Mouse (Mus musculus): ENCODE data around the gene Tcirg1. TPM values are rescaled to one million over a fixed set of nuclear protein-coding genes. Genes with fewer than 3 reads are reported as not detected.

Tcirg1 gene
- polyA plus RNA-seq, 1 experiment from 2014 or later, result 20.3 TPM

GRCm38 (mm10) chr19:3942315-3942714 is 35.4 kb upstream of the Tcirg1 start:
- no peak for ATAC-seq (ENCODE audit: low FRiP score)
- H3K9ac ChIP-seq (replicated peaks), result no peak overlapping the region
- H3K4me3 ChIP-seq (replicated peaks), result no peak overlapping the region
- H3K27me3 ChIP-seq (replicated peaks), result peaks cover 11% of the 10 kb centered on the region; the same call in 1 of the 2 replicates
- H3K27ac ChIP-seq (replicated peaks), result no peak overlapping the region
- 87% methylated on average over 7 of the region's 7 CpGs for WGBS
- H3K4me2 ChIP-seq, result no peak overlapping the region
- H3K4me1 ChIP-seq, result no peaks in the 10 kb centered on the region
- H3K9me3 ChIP-seq (replicated peaks), result no peaks in the 10 kb centered on the region
- H3K36me3 ChIP-seq, result no peaks in the 10 kb centered on the region

- peak; percentile 11; the same call in 1 of the 2 replicates for ATAC-seq (ENCODE audit: low FRiP score)
- H3K9ac ChIP-seq (replicated peaks), result peak overlapping the region; percentile 53
- H3K4me3 ChIP-seq (replicated peaks), result peak overlapping the region; percentile 42
- 10% methylated on average over 22 of the region's 22 CpGs for WGBS
- peak overlapping the region; percentile 76 for H3K4me2 ChIP-seq
- peaks cover 16% of the 10 kb centered on the region for H3K4me1 ChIP-seq
- H3K27me3 ChIP-seq (replicated peaks), result peaks cover 14% of the 10 kb centered on the region
- no peak overlapping the region for H3K27ac ChIP-seq (replicated peaks)
- H3K36me3 ChIP-seq, result no peaks in the 10 kb centered on the region
- no peaks in the 10 kb centered on the region for H3K9me3 ChIP-seq (replicated peaks)
Observed at GRCm38 (mm10) chr19:3935896-3936850, 29.2 kb upstream of the Tcirg1 start.

- Histone ChIP-seq H3K27me3 (replicated peaks) (peaks cover 14% of the 10 kb centered on the region), H3K9me3 (replicated peaks) (no peaks in the 10 kb centered on the region), H3K4me1 (peaks cover 24% of the 10 kb centered on the region), H3K4me2 (peak within 1 kb of the TSS; percentile 76), H3K36me3 (no peaks in the 10 kb centered on the region), H3K4me3 (replicated peaks) (peak within 1 kb of the TSS; percentile 42), H3K27ac (replicated peaks) (no peak within 1 kb of the TSS), H3K9ac (replicated peaks) (peak within 1 kb of the TSS; percentile 53)
- peak; percentile 63 for ATAC-seq (ENCODE audit: low FRiP score)
- 7% methylated on average over 37 of the region's 42 CpGs for WGBS
Observed at GRCm38 (mm10) chr19:3935032-3935895, 28.3 kb upstream of the Tcirg1 start, which contains the start of gene Unc93b1. Unc93b1 (plus strand) TSS chr19:3935186.

DNA sequence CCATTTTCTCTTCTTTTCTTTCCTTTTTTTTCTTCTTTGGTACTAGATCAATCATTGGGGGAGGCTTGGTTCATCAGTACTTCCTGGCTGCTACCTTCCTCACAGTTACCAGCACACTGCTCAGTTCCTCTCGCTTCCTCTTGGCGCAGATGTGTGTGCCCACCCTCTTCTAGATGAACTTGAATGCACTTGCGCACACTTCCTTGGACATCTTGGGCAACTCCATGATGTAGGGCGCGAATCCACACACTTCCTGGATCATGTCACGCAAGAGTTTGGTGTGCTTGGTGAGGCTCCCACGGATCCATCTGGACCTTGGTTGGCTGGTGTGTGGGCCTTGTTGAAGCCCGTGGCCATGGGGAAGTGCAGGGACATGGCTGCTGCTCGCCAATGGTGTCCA is 24.8 kb upstream of the Tcirg1 start:
- Histone ChIP-seq H3K9me3 (replicated peaks) (no peaks in the 10 kb centered on the region), H3K9ac (replicated peaks) (no peak overlapping the region), H3K27ac (replicated peaks) (no peak overlapping the region), H3K4me1 (peaks cover 35% of the 10 kb centered on the region), H3K4me3 (replicated peaks) (no peak overlapping the region), H3K36me3 (no peaks in the 10 kb centered on the region), H3K27me3 (replicated peaks) (peaks cover 14% of the 10 kb centered on the region), H3K4me2 (no peak overlapping the region)
- WGBS, result 92% methylated on average over 9 of the region's 9 CpGs
- ATAC-seq (ENCODE audit: low FRiP score), result no peak

DNA sequence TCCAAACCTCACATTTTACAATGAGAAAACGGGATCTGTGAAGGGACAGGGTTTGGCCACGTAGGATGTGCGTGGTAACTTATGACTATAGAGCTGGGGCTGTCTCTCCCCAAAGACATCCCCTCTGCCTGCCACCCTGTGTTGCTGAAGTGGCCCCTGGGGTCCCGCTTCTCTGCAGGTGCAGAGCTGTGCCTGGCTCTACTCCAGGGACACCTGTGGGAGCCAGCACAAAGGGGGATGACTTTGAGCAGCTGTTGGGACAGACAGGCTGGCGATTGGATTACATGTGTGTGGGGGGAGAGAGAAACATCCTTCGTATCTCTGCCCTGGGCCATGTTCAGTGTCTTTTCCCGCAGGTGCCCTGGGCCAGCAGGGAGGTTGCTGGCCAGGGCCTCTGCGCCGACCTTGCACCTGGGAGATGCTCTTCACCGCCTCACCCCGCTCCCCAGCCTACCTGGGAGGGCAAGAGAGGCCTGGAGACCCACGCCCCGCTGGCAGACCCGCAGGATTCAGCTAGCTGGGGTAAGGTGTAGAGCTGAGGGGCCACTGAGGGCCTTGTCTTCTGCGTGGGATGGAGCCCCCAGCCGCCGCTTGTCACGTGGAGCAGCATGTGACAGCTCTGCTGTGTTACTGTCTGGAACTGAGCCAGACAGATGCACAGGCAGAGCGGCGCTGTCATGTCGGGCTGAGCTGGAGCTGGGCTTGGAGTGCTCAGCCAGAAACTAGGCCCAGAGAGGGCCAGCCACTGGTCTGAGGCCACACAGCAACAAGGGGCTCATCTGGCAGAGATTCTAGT is 23.5 kb upstream of the Tcirg1 start:
- WGBS, result 69% methylated on average over 21 of the region's 21 CpGs
- Histone ChIP-seq H3K9me3 (replicated peaks) (no peaks in the 10 kb centered on the region), H3K9ac (replicated peaks) (no peak overlapping the region), H3K27me3 (replicated peaks) (peaks cover 6% of the 10 kb centered on the region), H3K4me1 (peaks cover 25% of the 10 kb centered on the region), H3K27ac (replicated peaks) (peak overlapping the region; percentile 76), H3K4me2 (no peak overlapping the region), H3K36me3 (no peaks in the 10 kb centered on the region), H3K4me3 (replicated peaks) (no peak overlapping the region)
- no peak for ATAC-seq (ENCODE audit: low FRiP score)

DNA sequence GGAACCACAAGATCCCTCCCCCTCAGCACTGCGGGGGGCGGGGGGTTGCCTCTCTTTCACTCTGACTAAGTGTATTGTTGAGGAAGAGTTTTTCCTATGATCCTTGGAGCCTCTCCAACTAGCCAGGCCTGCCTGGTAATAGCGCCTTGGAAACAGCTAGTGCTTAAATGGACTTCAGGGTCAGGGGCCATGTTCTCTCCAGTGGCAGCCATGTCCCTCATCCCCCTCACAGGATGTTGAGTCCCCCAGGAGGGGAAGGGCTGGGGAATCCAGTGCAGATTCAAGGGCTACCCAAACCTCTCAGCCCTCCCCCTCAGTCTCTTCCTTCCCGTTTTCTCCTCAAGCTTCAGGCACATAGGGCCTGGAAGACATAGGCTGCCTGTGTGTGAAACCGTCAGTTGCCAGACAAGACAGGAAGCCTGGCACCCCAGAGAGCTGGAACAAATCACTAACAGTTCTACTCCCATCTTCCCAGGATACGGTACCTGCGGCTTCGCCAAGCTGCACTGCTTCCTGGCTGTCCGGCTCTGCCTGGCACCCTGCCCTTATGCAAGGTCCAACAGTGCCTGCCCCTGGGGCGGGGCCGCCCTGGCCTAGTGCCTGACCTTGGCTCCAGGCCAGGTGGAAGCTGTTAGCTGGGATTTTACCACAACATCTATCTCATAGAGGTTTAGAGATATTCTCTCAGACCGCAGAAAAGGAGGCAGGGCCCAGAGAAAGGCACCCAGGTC is 22.4 kb upstream of the Tcirg1 start, which contains the start of gene Aldh3b1:
Aldh3b1 (minus strand) TSS at position 598 of the 731 bp plus-strand sequence.
- H3K27ac ChIP-seq (replicated peaks), result peak within 1 kb of the TSS; percentile 76
- no peaks in the 10 kb centered on the region for H3K9me3 ChIP-seq (replicated peaks)
- no peaks in the 10 kb centered on the region; the same call in 1 of the 2 replicates for H3K27me3 ChIP-seq (replicated peaks)
- H3K4me3 ChIP-seq (replicated peaks), result no peak within 1 kb of the TSS
- H3K4me2 ChIP-seq, result peak within 1 kb of the TSS; percentile 27
- WGBS, result 50% methylated on average over 12 of the region's 12 CpGs
- peak; percentile 78 for ATAC-seq (ENCODE audit: low FRiP score)
- no peaks in the 10 kb centered on the region for H3K36me3 ChIP-seq
- H3K4me1 ChIP-seq, result peaks cover 20% of the 10 kb centered on the region
- H3K9ac ChIP-seq (replicated peaks), result no peak within 1 kb of the TSS

- Histone ChIP-seq H3K27me3 (replicated peaks) (no peaks in the 10 kb centered on the region; the same call in 1 of the 2 replicates), H3K4me1 (peaks cover 20% of the 10 kb centered on the region), H3K27ac (replicated peaks) (peak overlapping the region; percentile 76), H3K4me3 (replicated peaks) (no peak overlapping the region), H3K36me3 (no peaks in the 10 kb centered on the region), H3K9ac (replicated peaks) (no peak overlapping the region), H3K9me3 (replicated peaks) (no peaks in the 10 kb centered on the region), H3K4me2 (no peak overlapping the region)
- no peak for ATAC-seq (ENCODE audit: low FRiP score)
- 78% methylated on average over 4 of the region's 4 CpGs for WGBS
Observed at GRCm38 (mm10) chr19:3928779-3929178, 21.8 kb upstream of the Tcirg1 start.

- WGBS, result 77% methylated on average over 4 of the region's 4 CpGs
- Histone ChIP-seq H3K4me1 (peaks cover 20% of the 10 kb centered on the region), H3K4me2 (no peak overlapping the region), H3K27ac (replicated peaks) (no peak overlapping the region), H3K4me3 (replicated peaks) (no peak overlapping the region), H3K9ac (replicated peaks) (no peak overlapping the region), H3K27me3 (replicated peaks) (no peaks in the 10 kb centered on the region), H3K36me3 (no peaks in the 10 kb centered on the region), H3K9me3 (replicated peaks) (no peaks in the 10 kb centered on the region)
- ATAC-seq (ENCODE audit: low FRiP score), result no peak
Observed at GRCm38 (mm10) chr19:3927989-3928388, 21.1 kb upstream of the Tcirg1 start.

GRCm38 (mm10) chr19:3926685-3927084 is 19.8 kb upstream of the Tcirg1 start:
- WGBS, result 64% methylated on average over 6 of the region's 6 CpGs
- peaks cover 20% of the 10 kb centered on the region for H3K4me1 ChIP-seq
- H3K27ac ChIP-seq (replicated peaks), result no peak overlapping the region; the same call in 1 of the 2 replicates
- no peak overlapping the region for H3K4me2 ChIP-seq
- H3K4me3 ChIP-seq (replicated peaks), result no peak overlapping the region
- no peak overlapping the region for H3K9ac ChIP-seq (replicated peaks)
- no peak for ATAC-seq (ENCODE audit: low FRiP score)
- H3K36me3 ChIP-seq, result no peaks in the 10 kb centered on the region
- H3K9me3 ChIP-seq (replicated peaks), result no peaks in the 10 kb centered on the region
- no peaks in the 10 kb centered on the region for H3K27me3 ChIP-seq (replicated peaks)

GRCm38 (mm10) chr19:3926279-3926678 is 19.3 kb upstream of the Tcirg1 start:
- H3K4me2 ChIP-seq, result no peak overlapping the region
- no peaks in the 10 kb centered on the region for H3K27me3 ChIP-seq (replicated peaks)
- H3K9ac ChIP-seq (replicated peaks), result no peak overlapping the region
- no peak overlapping the region for H3K4me3 ChIP-seq (replicated peaks)
- WGBS, result 70% methylated on average over 3 of the region's 3 CpGs
- no peak for ATAC-seq (ENCODE audit: low FRiP score)
- no peak overlapping the region for H3K27ac ChIP-seq (replicated peaks)
- H3K9me3 ChIP-seq (replicated peaks), result no peaks in the 10 kb centered on the region
- H3K4me1 ChIP-seq, result peaks cover 20% of the 10 kb centered on the region
- H3K36me3 ChIP-seq, result no peaks in the 10 kb centered on the region
